Mouse (Mus musculus): ENCODE results near the gene Rhbdd2. TPM values are rescaled to one million over a fixed set of nuclear protein-coding genes. Genes with fewer than 3 reads are reported as not detected.
"Not testable (repeated sequence)": the region's sequence is repeated elsewhere in the genome, so short reads cannot be mapped to it uniquely, and the experiment has no call there.

Gene Rhbdd2
- 42.6 and 61.7 TPM in 2 replicates for polyA plus RNA-seq (2014; fragmentation: Nextera tagmentation; extraction: Ambion mirVana)

DNA sequence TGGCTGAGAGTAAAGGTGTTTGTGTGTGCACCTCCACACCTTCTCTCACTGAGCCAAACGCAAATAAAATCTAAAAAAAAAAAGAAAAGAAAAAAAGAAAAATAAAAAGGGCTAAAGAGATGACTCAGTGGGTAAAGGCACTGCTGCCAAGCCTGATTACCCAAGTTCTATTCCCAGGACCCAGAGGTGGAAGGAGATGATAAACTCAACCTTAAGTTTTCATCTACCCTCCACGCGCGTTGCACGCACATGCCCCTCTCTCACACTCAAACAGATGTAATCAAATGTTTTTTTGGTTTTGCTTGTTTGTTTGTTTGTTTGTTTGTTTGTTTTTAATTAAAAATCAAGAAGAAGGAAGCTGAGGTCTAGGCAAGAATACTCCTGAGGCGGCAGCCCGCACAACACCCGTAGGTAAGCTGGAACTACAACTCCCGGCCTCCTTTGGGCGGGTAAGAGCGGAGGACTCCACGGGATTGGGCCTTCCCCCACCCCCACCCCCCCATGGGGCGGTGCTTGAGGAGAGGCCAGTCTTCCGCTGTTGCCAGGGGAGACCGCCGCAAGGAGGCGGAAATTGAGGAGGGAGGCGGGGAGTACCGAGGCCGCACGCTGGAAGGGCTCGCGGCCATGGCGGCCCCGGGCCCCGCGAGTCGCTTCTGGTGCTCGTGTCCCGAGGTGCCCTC lies at the start of gene Rhbdd2:
Rhbdd2 (plus strand) TSS at position 502 of the 680 bp plus-strand sequence.
- peak within 1 kb of the TSS; percentile 82 for H3K4me2 ChIP-seq (replicated peaks; ENCODE audit: low read depth, low read length)

DNA sequence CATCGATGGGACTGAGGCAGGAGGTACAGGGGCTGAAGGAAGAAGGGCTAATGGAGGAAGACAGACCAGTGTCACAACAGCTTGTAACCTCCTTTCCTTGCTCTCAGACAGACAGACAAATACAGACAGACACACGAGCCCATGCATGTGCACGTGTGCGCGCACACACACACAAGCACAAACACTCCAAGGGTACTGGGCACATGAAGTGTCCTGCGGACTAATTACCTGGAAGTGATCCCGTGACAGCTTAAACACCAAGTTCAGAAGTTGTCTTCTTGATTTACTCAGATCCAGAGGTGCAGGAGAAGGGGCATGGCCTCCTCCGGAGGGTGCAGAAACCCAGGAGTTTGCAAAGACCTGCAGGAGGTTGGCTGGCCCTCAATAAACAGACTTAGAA lies 46.7 kb upstream of the Rhbdd2 start:
- H3K9ac ChIP-seq (ENCODE audit: low read depth, low read length): no peak overlapping the region

More for the DNA sequence above, at the start of gene Rhbdd2:
- H3K9ac ChIP-seq (ENCODE audit: low read depth, low read length): peak within 1 kb of the TSS; percentile 85
- ATAC-seq (ENCODE audit: low FRiP score, low TSS enrichment): peak; percentile 100
- H3K4me3 ChIP-seq (ENCODE audit: low read length): peak within 1 kb of the TSS; percentile 94
- H3K36me3 ChIP-seq (ENCODE audit: control insufficient read depth, insufficient read depth, low read length): peaks cover 21% of the 10 kb centered on the region
- 14% methylated on average over 26 of the region's 30 CpGs for WGBS
- no peaks in the 10 kb centered on the region for H3K27me3 ChIP-seq (ENCODE audit: control insufficient read depth, insufficient read depth, low read length)
- no peaks in the 10 kb centered on the region for H3K4me1 ChIP-seq (ENCODE audit: control insufficient read depth, insufficient read depth, low read length)
- peak within 1 kb of the TSS; percentile 81 for H3K27ac ChIP-seq (ENCODE audit: low read depth, low read length)
- H3K9me3 ChIP-seq (ENCODE audit: control insufficient read depth, low read length): no peaks in the 10 kb centered on the region

DNA sequence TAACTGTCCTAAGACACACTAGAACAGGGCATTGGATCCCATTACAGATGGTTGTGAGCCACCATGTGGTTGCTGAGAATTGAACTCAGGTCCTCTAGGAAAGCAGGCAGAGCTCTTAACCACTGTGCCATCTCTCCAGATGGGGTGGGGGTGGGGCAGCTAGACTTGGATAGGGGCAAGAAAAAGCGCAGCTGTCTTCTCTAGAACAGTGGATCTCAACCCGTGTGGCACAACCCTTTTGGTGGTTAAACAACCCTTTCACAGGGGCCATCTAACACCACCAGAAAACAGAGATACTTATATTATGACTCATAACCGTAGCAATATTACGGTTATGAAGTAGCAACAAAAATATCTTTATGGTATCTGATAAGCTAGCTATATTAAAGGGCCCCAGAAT lies 44.7 kb upstream of the Rhbdd2 start:
- no peak overlapping the region for H3K4me3 ChIP-seq (ENCODE audit: low read length)
- H3K27ac ChIP-seq (ENCODE audit: low read depth, low read length): no peak overlapping the region
- no peak overlapping the region for H3K9ac ChIP-seq (ENCODE audit: low read depth, low read length)
- H3K27me3 ChIP-seq (ENCODE audit: control insufficient read depth, insufficient read depth, low read length): no peaks in the 10 kb centered on the region
- no peak for ATAC-seq (ENCODE audit: low FRiP score, low TSS enrichment)
- WGBS: 84% methylated on average over 4 of the region's 4 CpGs
- H3K36me3 ChIP-seq (ENCODE audit: control insufficient read depth, insufficient read depth, low read length): no peaks in the 10 kb centered on the region
- H3K9me3 ChIP-seq (ENCODE audit: control insufficient read depth, low read length): 0 out of 2 replicates have a peak, but pooled peaks cover 4% of the 10 kb centered on the region
- H3K4me1 ChIP-seq (ENCODE audit: control insufficient read depth, insufficient read depth, low read length): no peaks in the 10 kb centered on the region
- H3K4me2 ChIP-seq (replicated peaks; ENCODE audit: low read depth, low read length): no peak overlapping the region

More for the DNA sequence above, 46.7 kb upstream of the Rhbdd2 start:
- Histone ChIP-seq H3K27ac (ENCODE audit: low read depth, low read length) (no peak overlapping the region), H3K4me3 (ENCODE audit: low read length) (no peak overlapping the region), H3K4me1 (ENCODE audit: control insufficient read depth, insufficient read depth, low read length) (no peaks in the 10 kb centered on the region), H3K36me3 (ENCODE audit: control insufficient read depth, insufficient read depth, low read length) (no peaks in the 10 kb centered on the region), H3K9me3 (ENCODE audit: control insufficient read depth, low read length) (0 out of 2 replicates have a peak, but pooled peaks cover 4% of the 10 kb centered on the region), H3K27me3 (ENCODE audit: control insufficient read depth, insufficient read depth, low read length) (no peaks in the 10 kb centered on the region), H3K4me2 (replicated peaks; ENCODE audit: low read depth, low read length) (no peak overlapping the region)
- no peak for ATAC-seq (ENCODE audit: low FRiP score, low TSS enrichment)
- 72% methylated on average over 8 of the region's 8 CpGs for WGBS

DNA sequence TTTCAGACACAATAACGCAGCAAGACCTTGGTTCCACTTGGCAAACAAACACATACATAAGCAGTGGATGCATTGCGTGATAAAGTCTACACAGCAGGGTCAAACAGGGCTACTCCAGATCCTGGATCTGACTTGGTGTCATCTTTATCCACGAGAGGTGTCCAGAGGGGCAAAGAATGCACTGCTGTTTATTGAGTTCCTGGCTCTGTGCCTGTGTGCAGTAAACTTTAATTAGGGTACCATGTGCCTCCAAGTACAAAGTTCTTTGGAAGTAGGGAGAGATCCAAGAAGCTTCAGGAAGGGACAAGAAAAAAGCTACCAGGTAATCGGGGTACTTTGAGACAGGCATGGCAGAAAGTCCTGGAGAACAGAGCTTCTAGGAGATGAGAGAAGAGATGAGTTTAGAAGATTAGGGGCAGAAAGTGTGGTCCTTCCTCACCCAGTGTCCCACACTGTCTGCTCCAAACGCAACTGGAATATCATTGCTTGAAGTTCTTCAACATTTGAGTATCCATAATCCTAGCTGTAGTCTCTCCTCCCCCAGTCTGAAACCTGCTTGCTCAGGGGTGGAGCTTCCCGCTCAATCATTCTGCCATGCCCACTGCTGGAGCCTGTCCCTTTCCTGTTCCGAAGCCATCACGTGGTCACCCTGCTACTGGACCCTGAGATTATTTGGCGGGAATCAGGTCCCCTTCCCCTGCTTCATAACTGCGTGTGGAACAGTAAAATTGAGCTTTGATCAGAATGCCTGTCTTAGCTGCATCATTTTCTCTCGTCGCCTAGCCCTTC lies 42.2 kb upstream of the Rhbdd2 start:
- H3K9me3 ChIP-seq (ENCODE audit: control insufficient read depth, low read length): 0 out of 2 replicates have a peak, but pooled peaks cover 4% of the 10 kb centered on the region
- ATAC-seq (ENCODE audit: low FRiP score, low TSS enrichment): no peak
- 80% methylated on average over 12 of the region's 12 CpGs for WGBS
- no peaks in the 10 kb centered on the region for H3K27me3 ChIP-seq (ENCODE audit: control insufficient read depth, insufficient read depth, low read length)
- no peak overlapping the region for H3K27ac ChIP-seq (ENCODE audit: low read depth, low read length)
- H3K4me3 ChIP-seq (ENCODE audit: low read length): no peak overlapping the region
- no peak overlapping the region for H3K4me2 ChIP-seq (replicated peaks; ENCODE audit: low read depth, low read length)
- H3K36me3 ChIP-seq (ENCODE audit: control insufficient read depth, insufficient read depth, low read length): no peaks in the 10 kb centered on the region
- H3K9ac ChIP-seq (ENCODE audit: low read depth, low read length): no peak overlapping the region
- no peaks in the 10 kb centered on the region for H3K4me1 ChIP-seq (ENCODE audit: control insufficient read depth, insufficient read depth, low read length)

DNA sequence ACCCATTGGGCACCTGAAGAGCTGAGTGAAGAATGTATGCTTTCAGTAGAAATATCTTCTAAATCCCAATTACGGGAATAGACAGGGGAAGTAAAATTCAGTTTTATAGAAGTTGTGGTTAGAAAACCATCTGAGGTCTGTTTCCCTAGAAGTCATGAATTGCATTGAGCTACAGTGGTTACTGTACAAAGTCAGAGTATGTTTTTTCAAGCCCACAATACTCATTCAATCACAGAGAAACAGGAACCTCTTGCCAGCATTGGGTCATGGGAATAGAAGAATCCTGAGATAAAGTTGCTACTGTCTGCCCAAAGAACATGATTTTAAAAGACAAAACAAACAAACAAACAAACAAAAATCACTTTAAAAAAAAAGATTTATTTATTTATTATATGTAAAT lies 27.8 kb upstream of the Rhbdd2 start:
- not testable (repeated sequence) for H3K9ac ChIP-seq (ENCODE audit: low read depth, low read length); H3K4me3 ChIP-seq (ENCODE audit: low read length); H3K4me2 ChIP-seq (replicated peaks; ENCODE audit: low read depth, low read length); H3K27ac ChIP-seq (ENCODE audit: low read depth, low read length); H3K4me1 ChIP-seq (ENCODE audit: control insufficient read depth, insufficient read depth, low read length); H3K27me3 ChIP-seq (ENCODE audit: control insufficient read depth, insufficient read depth, low read length); ATAC-seq (ENCODE audit: low FRiP score, low TSS enrichment); H3K9me3 ChIP-seq (ENCODE audit: control insufficient read depth, low read length); H3K36me3 ChIP-seq (ENCODE audit: control insufficient read depth, insufficient read depth, low read length)
- no CpG with 5 or more reads among the region's 1 CpGs for WGBS

DNA sequence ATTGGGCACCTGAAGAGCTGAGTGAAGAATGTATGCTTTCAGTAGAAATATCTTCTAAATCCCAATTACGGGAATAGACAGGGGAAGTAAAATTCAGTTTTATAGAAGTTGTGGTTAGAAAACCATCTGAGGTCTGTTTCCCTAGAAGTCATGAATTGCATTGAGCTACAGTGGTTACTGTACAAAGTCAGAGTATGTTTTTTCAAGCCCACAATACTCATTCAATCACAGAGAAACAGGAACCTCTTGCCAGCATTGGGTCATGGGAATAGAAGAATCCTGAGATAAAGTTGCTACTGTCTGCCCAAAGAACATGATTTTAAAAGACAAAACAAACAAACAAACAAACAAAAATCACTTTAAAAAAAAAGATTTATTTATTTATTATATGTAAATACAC lies 25.7 kb upstream of the Rhbdd2 start:
- WGBS: no CpG with 5 or more reads among the region's 1 CpGs
- H3K36me3 ChIP-seq (ENCODE audit: control insufficient read depth, insufficient read depth, low read length); H3K4me1 ChIP-seq (ENCODE audit: control insufficient read depth, insufficient read depth, low read length); H3K27ac ChIP-seq (ENCODE audit: low read depth, low read length); H3K4me2 ChIP-seq (replicated peaks; ENCODE audit: low read depth, low read length); H3K9me3 ChIP-seq (ENCODE audit: control insufficient read depth, low read length); H3K9ac ChIP-seq (ENCODE audit: low read depth, low read length); H3K4me3 ChIP-seq (ENCODE audit: low read length); ATAC-seq (ENCODE audit: low FRiP score, low TSS enrichment); H3K27me3 ChIP-seq (ENCODE audit: control insufficient read depth, insufficient read depth, low read length): not testable (repeated sequence)

DNA sequence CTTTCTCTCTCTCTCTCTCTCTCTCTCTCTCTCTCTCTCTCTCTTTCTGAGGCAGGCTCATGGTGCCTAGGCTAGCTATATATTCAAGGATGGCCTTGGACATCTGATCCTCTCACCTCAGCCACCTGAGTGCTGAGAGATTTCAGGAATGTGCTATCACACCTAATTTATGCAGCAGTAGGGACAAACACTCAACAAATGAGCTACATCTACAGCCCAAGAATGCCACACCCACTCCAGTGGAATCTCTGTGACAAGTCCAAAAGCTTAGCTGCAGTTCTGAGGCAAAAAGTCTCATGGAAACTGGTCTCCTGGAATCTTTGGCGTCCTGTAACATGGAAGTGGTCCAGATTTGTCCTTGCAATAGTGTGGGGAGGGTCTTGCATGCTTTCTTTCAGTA lies 24.8 kb upstream of the Rhbdd2 start:
- H3K4me2 ChIP-seq (replicated peaks; ENCODE audit: low read depth, low read length): no peak overlapping the region
- H3K4me3 ChIP-seq (ENCODE audit: low read length): no peak overlapping the region
- no peaks in the 10 kb centered on the region for H3K36me3 ChIP-seq (ENCODE audit: control insufficient read depth, insufficient read depth, low read length)
- ATAC-seq (ENCODE audit: low FRiP score, low TSS enrichment): no peak
- no peaks in the 10 kb centered on the region for H3K27me3 ChIP-seq (ENCODE audit: control insufficient read depth, insufficient read depth, low read length)
- no peaks in the 10 kb centered on the region for H3K4me1 ChIP-seq (ENCODE audit: control insufficient read depth, insufficient read depth, low read length)
- no peak overlapping the region for H3K27ac ChIP-seq (ENCODE audit: low read depth, low read length)
- H3K9me3 ChIP-seq (ENCODE audit: control insufficient read depth, low read length): peaks cover 8% of the 10 kb centered on the region; the same call in 1 of the 2 replicates
- H3K9ac ChIP-seq (ENCODE audit: low read depth, low read length): no peak overlapping the region
- 50% methylated on average over 1 of the region's 1 CpGs for WGBS

DNA sequence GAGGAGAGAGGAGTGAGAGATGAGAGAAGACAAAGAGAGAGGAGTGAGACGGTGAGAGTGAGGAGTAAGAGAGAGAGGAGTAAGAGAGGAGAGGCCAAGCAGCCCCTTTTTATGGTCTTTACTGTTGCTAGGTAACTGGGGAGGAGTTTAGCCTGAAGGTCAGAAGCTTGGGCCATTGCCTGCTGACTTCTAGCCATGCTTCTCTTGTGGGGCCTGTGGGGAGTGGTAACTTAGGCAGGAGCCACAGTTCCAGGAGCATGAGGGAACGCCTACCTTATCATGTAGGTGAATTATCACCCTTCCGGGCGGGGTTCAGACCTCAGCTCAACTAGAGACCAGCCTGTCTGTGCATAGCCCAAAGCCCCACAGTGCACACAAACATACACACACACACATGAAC lies 22.6 kb upstream of the Rhbdd2 start:
- H3K9ac ChIP-seq (ENCODE audit: low read depth, low read length): no peak overlapping the region
- no peak overlapping the region for H3K27ac ChIP-seq (ENCODE audit: low read depth, low read length)
- ATAC-seq (ENCODE audit: low FRiP score, low TSS enrichment): no peak
- no peaks in the 10 kb centered on the region for H3K27me3 ChIP-seq (ENCODE audit: control insufficient read depth, insufficient read depth, low read length)
- H3K4me2 ChIP-seq (replicated peaks; ENCODE audit: low read depth, low read length): no peak overlapping the region
- no peak overlapping the region for H3K4me3 ChIP-seq (ENCODE audit: low read length)
- no peaks in the 10 kb centered on the region for H3K4me1 ChIP-seq (ENCODE audit: control insufficient read depth, insufficient read depth, low read length)
- 66% methylated on average over 4 of the region's 4 CpGs for WGBS
- H3K9me3 ChIP-seq (ENCODE audit: control insufficient read depth, low read length): 0 out of 2 replicates have a peak, but pooled peaks cover 2% of the 10 kb centered on the region
- H3K36me3 ChIP-seq (ENCODE audit: control insufficient read depth, insufficient read depth, low read length): no peaks in the 10 kb centered on the region

DNA sequence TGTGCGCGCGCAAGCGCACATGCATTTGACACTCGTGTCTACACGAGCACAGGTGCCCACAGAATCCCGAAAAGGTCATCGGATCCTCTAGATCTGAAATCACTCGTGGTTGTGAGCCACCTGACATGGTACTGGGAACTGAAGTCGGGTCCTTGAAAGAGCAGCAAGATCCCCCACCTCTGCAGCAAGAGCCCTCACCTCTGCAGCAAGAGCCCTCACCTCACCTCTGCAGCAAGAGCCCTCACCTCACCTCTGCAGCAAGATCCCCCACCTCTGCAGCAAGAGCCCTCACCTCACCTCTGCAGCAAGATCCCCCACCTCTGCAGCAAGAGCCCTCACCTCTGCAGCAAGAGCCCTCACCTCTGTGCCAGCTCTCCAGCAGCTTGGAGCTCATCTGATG lies 12.7 kb upstream of the Rhbdd2 start:
- H3K9me3 ChIP-seq (ENCODE audit: control insufficient read depth, low read length); H3K9ac ChIP-seq (ENCODE audit: low read depth, low read length); H3K36me3 ChIP-seq (ENCODE audit: control insufficient read depth, insufficient read depth, low read length); H3K27ac ChIP-seq (ENCODE audit: low read depth, low read length); ATAC-seq (ENCODE audit: low FRiP score, low TSS enrichment); H3K4me3 ChIP-seq (ENCODE audit: low read length); H3K4me1 ChIP-seq (ENCODE audit: control insufficient read depth, insufficient read depth, low read length); H3K27me3 ChIP-seq (ENCODE audit: control insufficient read depth, insufficient read depth, low read length); H3K4me2 ChIP-seq (replicated peaks; ENCODE audit: low read depth, low read length): not testable (repeated sequence)
- WGBS: 87% methylated on average over 10 of the region's 10 CpGs
